Mouse (Mus musculus): ENCODE data around the gene Piezo1. TPM values are rescaled to one million over a fixed set of nuclear protein-coding genes. Genes with fewer than 3 reads are reported as not detected.
"Not testable (repeated sequence)": the region's sequence is repeated elsewhere in the genome, so short reads cannot be mapped to it uniquely, and the experiment has no call there.

Piezo1 gene
- polyA plus RNA-seq, 1 experiment from 2014 or later: 3.4 TPM

GRCm38 (mm10) chr8:122576648-122577022, 25.5 kb upstream of the Piezo1 start, which contains the start of gene Aprt:
Gene Aprt, minus strand, starts transcription at chr8:122576909.
- TF ChIP-seq EP300 (IDR thresholded peaks at IDR 0.05; ENCODE audit: low read depth) (no peak), CTCF (IDR thresholded peaks at IDR 0.05; ENCODE audit: low read depth) (no peak)
- Histone ChIP-seq H3K4me2 (ENCODE audit: low read depth, low read length) (peak within 1 kb of the TSS; percentile 87), H3K27me3 (ENCODE audit: insufficient read depth, low read length) (no peaks in the 10 kb centered on the region), H3K36me3 (replicated peaks; ENCODE audit: insufficient read depth, low read length) (peaks cover 16% of the 10 kb centered on the region), H3K9me3 (ENCODE audit: low read length) (no peaks in the 10 kb centered on the region), H3K4me1 (ENCODE audit: insufficient read depth) (peaks cover 22% of the 10 kb centered on the region), H3K9ac (replicated peaks) (peak within 1 kb of the TSS; percentile 86), H3K27ac (ENCODE audit: low read depth) (peak within 1 kb of the TSS; percentile 84), H3K4me3 (ENCODE audit: low read depth, low read length) (peak within 1 kb of the TSS; percentile 70)
- under 1% methylated on average over 39 of the region's 39 CpGs for WGBS (ENCODE audit: insufficient replicate concordance)
- peak; percentile 97 for DNase-seq
- ATAC-seq: peak; percentile 81

GRCm38 (mm10) chr8:122575735-122576647, 24.9 kb upstream of the Piezo1 start:
- H3K9ac ChIP-seq (replicated peaks): peak overlapping the region; percentile 86
- H3K4me3 ChIP-seq (ENCODE audit: low read depth, low read length): peak overlapping the region; percentile 70
- peaks cover 22% of the 10 kb centered on the region for H3K36me3 ChIP-seq (replicated peaks; ENCODE audit: insufficient read depth, low read length)
- WGBS (ENCODE audit: insufficient replicate concordance): 5% methylated on average over 21 of the region's 21 CpGs
- ATAC-seq (peak; percentile 14), DNase-seq (peak; percentile 41)
- peak overlapping the region; percentile 87 for H3K4me2 ChIP-seq (ENCODE audit: low read depth, low read length)
- no peak for TF ChIP-seq EP300 (IDR thresholded peaks at IDR 0.05; ENCODE audit: low read depth)
- TF ChIP-seq CTCF (IDR thresholded peaks at IDR 0.05; ENCODE audit: low read depth): no peak
- H3K27ac ChIP-seq (ENCODE audit: low read depth): peak overlapping the region; percentile 84
- H3K9me3 ChIP-seq (ENCODE audit: low read length): no peaks in the 10 kb centered on the region
- H3K27me3 ChIP-seq (ENCODE audit: insufficient read depth, low read length): no peaks in the 10 kb centered on the region
- peaks cover 22% of the 10 kb centered on the region for H3K4me1 ChIP-seq (ENCODE audit: insufficient read depth)

- 27% methylated on average over 8 of the region's 8 CpGs for WGBS (ENCODE audit: insufficient replicate concordance)
- no peaks in the 10 kb centered on the region for H3K9me3 ChIP-seq (ENCODE audit: low read length)
- no peak for DNase-seq
- no peaks in the 10 kb centered on the region for H3K27me3 ChIP-seq (ENCODE audit: insufficient read depth, low read length)
- peaks cover 28% of the 10 kb centered on the region for H3K36me3 ChIP-seq (replicated peaks; ENCODE audit: insufficient read depth, low read length)
- H3K9ac ChIP-seq (replicated peaks): peak overlapping the region; percentile 86
- H3K4me2 ChIP-seq (ENCODE audit: low read depth, low read length): peak overlapping the region; percentile 87
- ATAC-seq: no peak
- H3K4me1 ChIP-seq (ENCODE audit: insufficient read depth): peaks cover 22% of the 10 kb centered on the region
- TF ChIP-seq EP300 (IDR thresholded peaks at IDR 0.05; ENCODE audit: low read depth): no peak
- TF ChIP-seq CTCF (IDR thresholded peaks at IDR 0.05; ENCODE audit: low read depth): no peak
- peak overlapping the region; percentile 84 for H3K27ac ChIP-seq (ENCODE audit: low read depth)
- H3K4me3 ChIP-seq (ENCODE audit: low read depth, low read length): peak overlapping the region; percentile 70
These were observed 24.2 kb upstream of the Piezo1 start for GRCm38 (mm10) chr8:122575286-122575685.

GRCm38 (mm10) chr8:122574667-122575251, 23.6 kb upstream of the Piezo1 start:
- TF ChIP-seq CTCF (IDR thresholded peaks at IDR 0.05; ENCODE audit: low read depth) (no peak), EP300 (IDR thresholded peaks at IDR 0.05; ENCODE audit: low read depth) (no peak)
- H3K4me1 ChIP-seq (ENCODE audit: insufficient read depth): peaks cover 22% of the 10 kb centered on the region
- H3K4me2 ChIP-seq (ENCODE audit: low read depth, low read length): peak overlapping the region; percentile 87
- H3K4me3 ChIP-seq (ENCODE audit: low read depth, low read length): peak overlapping the region; percentile 70
- 35% methylated on average over 10 of the region's 10 CpGs for WGBS (ENCODE audit: insufficient replicate concordance)
- H3K27ac ChIP-seq (ENCODE audit: low read depth): peak overlapping the region; percentile 84
- no peaks in the 10 kb centered on the region for H3K9me3 ChIP-seq (ENCODE audit: low read length)
- DNase-seq (peak; percentile 62), ATAC-seq (peak; percentile 76)
- H3K36me3 ChIP-seq (replicated peaks; ENCODE audit: insufficient read depth, low read length): peaks cover 33% of the 10 kb centered on the region
- peak overlapping the region; percentile 86 for H3K9ac ChIP-seq (replicated peaks)
- no peaks in the 10 kb centered on the region for H3K27me3 ChIP-seq (ENCODE audit: insufficient read depth, low read length)

- WGBS (ENCODE audit: insufficient replicate concordance): 55% methylated on average over 3 of the region's 3 CpGs
- Histone ChIP-seq H3K27me3 (ENCODE audit: insufficient read depth, low read length) (no peaks in the 10 kb centered on the region), H3K4me3 (ENCODE audit: low read depth, low read length) (no peak overlapping the region), H3K4me1 (ENCODE audit: insufficient read depth) (peaks cover 26% of the 10 kb centered on the region), H3K9ac (replicated peaks) (no peak overlapping the region), H3K27ac (ENCODE audit: low read depth) (peak overlapping the region; percentile 84), H3K9me3 (ENCODE audit: low read length) (no peaks in the 10 kb centered on the region), H3K36me3 (replicated peaks; ENCODE audit: insufficient read depth, low read length) (peaks cover 37% of the 10 kb centered on the region), H3K4me2 (ENCODE audit: low read depth, low read length) (peak overlapping the region; percentile 87)
- ATAC-seq (peak; percentile 53), DNase-seq (no peak)
- TF ChIP-seq EP300 (IDR thresholded peaks at IDR 0.05; ENCODE audit: low read depth) (peak; percentile 23; the same call in 1 of the 2 replicates), CTCF (IDR thresholded peaks at IDR 0.05; ENCODE audit: low read depth) (no peak)
These were observed 23.1 kb upstream of the Piezo1 start for GRCm38 (mm10) chr8:122574264-122574663.

- H3K4me3 ChIP-seq (ENCODE audit: low read depth, low read length): no peak overlapping the region
- H3K36me3 ChIP-seq (replicated peaks; ENCODE audit: insufficient read depth, low read length): peaks cover 37% of the 10 kb centered on the region
- ATAC-seq (no peak), DNase-seq (no peak)
- TF ChIP-seq CTCF (IDR thresholded peaks at IDR 0.05; ENCODE audit: low read depth) (no peak), EP300 (IDR thresholded peaks at IDR 0.05; ENCODE audit: low read depth) (no peak)
- peak overlapping the region; percentile 84 for H3K27ac ChIP-seq (ENCODE audit: low read depth)
- peaks cover 31% of the 10 kb centered on the region for H3K4me1 ChIP-seq (ENCODE audit: insufficient read depth)
- no peaks in the 10 kb centered on the region for H3K9me3 ChIP-seq (ENCODE audit: low read length)
- H3K9ac ChIP-seq (replicated peaks): 0 out of 2 replicates have a peak overlapping the region, but pooled peaks have one; percentile 4
- no peak overlapping the region for H3K4me2 ChIP-seq (ENCODE audit: low read depth, low read length)
- no peaks in the 10 kb centered on the region for H3K27me3 ChIP-seq (ENCODE audit: insufficient read depth, low read length)
- WGBS (ENCODE audit: insufficient replicate concordance): 51% methylated on average over 9 of the region's 9 CpGs
These were observed 22.4 kb upstream of the Piezo1 start for GRCm38 (mm10) chr8:122573577-122573976.

- peaks cover 31% of the 10 kb centered on the region for H3K4me1 ChIP-seq (ENCODE audit: insufficient read depth)
- not testable (repeated sequence) for H3K4me3 ChIP-seq (ENCODE audit: low read depth, low read length); H3K9me3 ChIP-seq (ENCODE audit: low read length); H3K4me2 ChIP-seq (ENCODE audit: low read depth, low read length); DNase-seq; H3K27me3 ChIP-seq (ENCODE audit: insufficient read depth, low read length); ATAC-seq
- H3K27ac ChIP-seq (ENCODE audit: low read depth): peak overlapping the region; percentile 84; the same call in 1 of the 2 replicates
- 60% methylated on average over 4 of the region's 4 CpGs for WGBS (ENCODE audit: insufficient replicate concordance)
- 0 out of 2 replicates have a peak overlapping the region, but pooled peaks have one; percentile 4 for H3K9ac ChIP-seq (replicated peaks)
- peaks cover 37% of the 10 kb centered on the region for H3K36me3 ChIP-seq (replicated peaks; ENCODE audit: insufficient read depth, low read length)
These were observed 22.0 kb upstream of the Piezo1 start for GRCm38 (mm10) chr8:122573176-122573575.

All from liver, postnatal 0 days (tissue).